Mouse (Mus musculus) midbrain, postnatal 0 days (tissue): ENCODE measurements around the gene Mcm9. TPM values are rescaled to one million over a fixed set of nuclear protein-coding genes. Genes with fewer than 3 reads are reported as not detected.
A peak's percentile ranks its signal among the peaks of the same experiment; 100 is the strongest.

ENCODE experiments used
- ATAC-seq: fragments of 200-750 bp; cut with Nextera tagmentation; 2 replicates; pipeline ENCODE4 v1.8.0; 2017; ENCODE audit warnings: moderate number of reproducible peaks, mild to moderate bottlenecking, moderate TSS enrichment, moderate library complexity; ENCODE audit not compliant: low FRiP score
- DNase-seq: peaks from one replicate; pipeline ENCODE4 v3.0.0-alpha.2; 2015; ENCODE audit warnings: low spot score
- H3K27ac ChIP-seq: fragments of 300-500 bp; sonication (generic); 2 replicates; pipeline ENCODE4 v1.5.1; 2014; ENCODE audit warnings: low read depth, mild to moderate bottlenecking, low read length, mixed read lengths
- H3K27me3 ChIP-seq: fragments of 300-500 bp; sonication (generic); 2 replicates; pipeline ENCODE4 v1.6.1; 2014; ENCODE audit warnings: low read length, control low read depth, mixed read lengths; ENCODE audit not compliant: insufficient read depth
- H3K36me3 ChIP-seq: fragments of 300-500 bp; sonication (generic); 2 replicates; pipeline ENCODE4 v1.6.1; 2014; ENCODE audit warnings: low read length, control low read depth, mixed read lengths; ENCODE audit not compliant: insufficient read depth
- H3K4me1 ChIP-seq: fragments of 300-500 bp; sonication (generic); 2 replicates; pipeline ENCODE4 v1.6.1; 2014; ENCODE audit warnings: mild to moderate bottlenecking, control low read depth, antibody characterized with exemption, low read length, mixed read lengths; ENCODE audit not compliant: insufficient read depth
- H3K4me2 ChIP-seq: fragments of 300-500 bp; sonication (generic); 2 replicates; pipeline ENCODE4 v1.6.1; 2014; ENCODE audit warnings: low read depth, mild to moderate bottlenecking, low read length, mixed read lengths; ENCODE audit not compliant: poor library complexity, severe bottlenecking
- H3K4me3 ChIP-seq: fragments of 300-500 bp; sonication (generic); 2 replicates; pipeline ENCODE4 v1.5.1; 2014; ENCODE audit warnings: low read depth, mild to moderate bottlenecking, low read length, moderate library complexity
- H3K9ac ChIP-seq: fragments of 300-500 bp; sonication (generic); replicated peaks from 2 replicates; pipeline ENCODE4 v1.6.1; 2014; ENCODE audit warnings: mild to moderate bottlenecking, low read length, moderate library complexity, mixed read lengths; ENCODE audit not compliant: poor library complexity, severe bottlenecking
- H3K9me3 ChIP-seq: fragments of 300-500 bp; sonication (generic); 2 replicates; pipeline ENCODE4 v1.6.1; 2016; ENCODE audit warnings: low read length, control low read depth
- CTCF ChIP-seq: IDR thresholded peaks from 2 replicates; pipeline ENCODE4 v1.5.1; 2016; ENCODE audit warnings: antibody characterized with exemption, mild to moderate bottlenecking
- WGBS: fragments of 180-500 bp; shearing (Covaris S2); extraction: QIAGEN DNeasy Blood & Tissue Kit; methylation state at CpG from one replicate; pipeline ENCODE4 v1.1.7; 2014; 5-methylcytosine and 5-hydroxymethylcytosine counted together
- polyA plus RNA-seq: library from polyadenylated mRNA; unstranded; fragments of >200 nt; fragmentation: Nextera tagmentation; extraction: Ambion mirVana; gene quantifications from 2 replicates; pipeline ENCODE4 v1.2.1, GENCODE M21; 2015
- total RNA-seq: library from RNA; depleted of rRNA; stranded (reverse); fragments of >200 nt; gene quantifications from 2 replicates; pipeline ENCODE4 v1.2.3, GENCODE M21; 2014

Mcm9 gene
- total and polyA plus RNA-seq, 2 experiments from 2014 or later: 3.1 to 5.7 TPM

DNA sequence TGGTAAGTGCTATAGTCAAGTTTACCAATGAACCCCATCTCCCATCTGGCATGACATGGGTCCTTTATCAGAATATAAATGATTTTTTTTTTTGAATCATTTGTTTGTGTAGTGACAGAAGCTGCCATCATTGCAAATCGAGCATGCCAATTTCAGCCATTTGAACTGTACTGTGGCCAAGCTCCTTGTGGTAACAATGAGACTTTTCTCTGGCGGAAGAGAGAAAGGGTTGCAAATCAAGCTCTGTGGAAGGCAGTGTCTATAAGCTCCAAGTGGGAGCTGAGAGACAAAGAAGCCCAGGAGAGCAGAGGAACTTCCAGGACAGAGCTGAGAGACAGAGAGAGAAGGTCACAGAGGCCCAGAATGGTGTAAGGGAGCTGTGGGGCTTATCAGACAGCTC is 64.7 kb downstream of the Mcm9 start:
- no peak for ATAC-seq
- WGBS: 64% methylated on average over 2 of the region's 2 CpGs

DNA sequence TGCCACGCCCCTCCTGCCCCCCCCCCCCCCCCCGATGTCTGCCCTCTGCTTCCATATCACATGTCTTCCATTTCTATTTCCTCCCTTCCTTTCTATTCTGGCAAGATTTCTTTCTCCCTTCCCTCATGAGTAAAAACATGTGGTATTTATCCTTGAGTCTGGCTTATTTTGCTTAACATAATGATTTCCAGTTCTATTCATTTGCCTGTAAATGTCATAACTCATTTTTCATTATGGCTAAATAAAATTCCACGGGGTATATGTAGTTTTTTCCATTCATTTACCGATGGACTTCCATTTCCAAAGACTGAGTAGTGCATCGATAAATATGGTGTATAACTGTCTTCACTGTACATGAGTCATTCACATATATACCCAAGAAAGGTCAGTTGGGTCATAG is 68.2 kb downstream of the Mcm9 start:
- H3K4me2 ChIP-seq: no peak overlapping the region
- no peaks in the 10 kb centered on the region for H3K9me3 ChIP-seq
- ATAC-seq: no peak
- H3K9ac ChIP-seq: no peak overlapping the region
- no peak overlapping the region for H3K27ac ChIP-seq
- TF ChIP-seq CTCF: no peak
- WGBS: 96% methylated on average over 5 of the region's 5 CpGs
- no peak for DNase-seq
- no peaks in the 10 kb centered on the region for H3K36me3 ChIP-seq
- no peak overlapping the region for H3K4me3 ChIP-seq
- H3K4me1 ChIP-seq: no peaks in the 10 kb centered on the region
- no peaks in the 10 kb centered on the region for H3K27me3 ChIP-seq

More for the DNA sequence above, 64.7 kb downstream of the Mcm9 start:
- Histone ChIP-seq H3K36me3 (no peaks in the 10 kb centered on the region), H3K4me2 (no peak overlapping the region), H3K9me3 (no peaks in the 10 kb centered on the region), H3K4me1 (no peaks in the 10 kb centered on the region), H3K27me3 (no peaks in the 10 kb centered on the region), H3K9ac (no peak overlapping the region), H3K27ac (no peak overlapping the region), H3K4me3 (no peak overlapping the region)
- no peak for DNase-seq
- TF ChIP-seq CTCF: no peak

GRCm38 (mm10) chr10:53537596-53537995 is 92.6 kb downstream of the Mcm9 start:
- TF ChIP-seq CTCF: no peak
- Histone ChIP-seq H3K4me3 (no peak overlapping the region), H3K9ac (no peak overlapping the region), H3K36me3 (peaks cover 4% of the 10 kb centered on the region; the same call in 1 of the 2 replicates), H3K27ac (no peak overlapping the region), H3K4me1 (no peaks in the 10 kb centered on the region), H3K9me3 (no peaks in the 10 kb centered on the region), H3K4me2 (no peak overlapping the region), H3K27me3 (no peaks in the 10 kb centered on the region)
- DNase-seq (peak; percentile 16), ATAC-seq (no peak)
- 61% methylated on average over 7 of the region's 7 CpGs for WGBS

DNA sequence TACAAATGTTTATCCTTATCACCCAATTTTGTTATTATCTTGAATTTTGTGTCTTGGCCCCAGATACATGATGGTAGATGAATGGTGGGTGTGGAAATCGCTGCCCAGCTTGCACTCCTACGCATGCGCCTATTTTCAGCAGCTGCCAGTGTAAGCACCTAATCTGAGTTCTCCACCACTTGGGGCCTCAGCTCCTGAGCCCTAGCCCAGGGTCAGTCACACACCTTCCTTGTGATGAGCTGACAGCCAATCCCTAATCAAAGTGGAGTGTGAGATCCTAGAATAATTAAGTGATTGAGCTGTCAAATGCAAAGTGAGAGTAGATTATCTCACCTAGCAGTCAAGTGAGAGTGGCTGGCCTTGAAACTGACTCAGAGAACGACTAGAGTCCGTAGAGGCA is 97.9 kb downstream of the Mcm9 start:
- H3K9me3 ChIP-seq: no peaks in the 10 kb centered on the region
- H3K27ac ChIP-seq: no peak overlapping the region

DNA sequence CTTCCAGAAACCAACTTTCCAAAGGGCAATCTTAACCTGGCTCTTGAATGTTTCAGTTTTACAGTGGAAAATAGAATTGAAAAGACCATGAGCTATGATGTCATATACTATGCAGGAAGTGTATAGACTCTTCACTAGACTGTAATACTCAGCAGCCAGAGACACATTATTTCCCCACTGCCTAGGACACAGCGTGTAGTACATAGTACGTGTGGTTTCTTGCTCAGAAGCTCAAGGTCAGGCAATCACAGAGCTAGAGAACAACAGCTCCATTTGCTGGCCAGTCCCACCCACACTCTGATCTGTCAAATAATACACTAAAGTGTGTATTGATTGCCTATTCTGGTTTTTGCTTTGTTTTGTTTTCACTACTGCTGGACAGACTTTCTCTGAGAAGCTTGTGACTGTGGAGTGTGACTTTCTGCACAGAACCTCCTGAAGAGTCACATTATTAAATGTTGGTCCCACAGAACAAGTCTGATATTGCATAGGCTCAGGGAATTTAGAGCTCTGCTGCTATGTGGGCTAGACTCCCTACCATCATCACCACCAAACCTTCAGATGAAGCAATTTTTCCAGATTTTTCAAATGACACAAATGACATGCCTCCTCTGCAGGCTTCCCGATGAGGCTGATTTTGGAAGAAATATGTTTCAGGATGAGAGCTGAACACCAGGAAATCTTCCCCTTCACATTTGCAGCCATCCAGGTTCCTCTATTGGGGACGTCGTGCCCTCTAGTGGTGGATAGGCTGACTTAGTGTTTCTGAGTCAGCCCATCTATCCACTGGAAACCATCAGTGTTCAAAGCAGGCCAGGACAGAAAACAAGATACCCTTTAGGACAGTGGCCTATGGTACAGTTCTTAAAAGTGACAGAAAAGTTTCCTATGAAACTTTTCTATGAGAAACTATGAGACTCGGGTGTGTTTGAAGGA is 102.1 kb downstream of the Mcm9 start:
- Histone ChIP-seq H3K27ac (no peak overlapping the region), H3K4me3 (no peak overlapping the region), H3K9ac (no peak overlapping the region), H3K27me3 (no peaks in the 10 kb centered on the region), H3K4me2 (no peak overlapping the region), H3K36me3 (no peaks in the 10 kb centered on the region), H3K9me3 (no peaks in the 10 kb centered on the region), H3K4me1 (no peaks in the 10 kb centered on the region)
- peak; percentile 91 for TF ChIP-seq CTCF
- 36% methylated on average over 6 of the region's 6 CpGs for WGBS
- ATAC-seq (peak; percentile 84), DNase-seq (peak; percentile 84)

More for the DNA sequence above, 97.9 kb downstream of the Mcm9 start:
- Histone ChIP-seq H3K4me1 (no peaks in the 10 kb centered on the region), H3K27me3 (no peaks in the 10 kb centered on the region), H3K4me3 (no peak overlapping the region), H3K4me2 (no peak overlapping the region), H3K9ac (no peak overlapping the region), H3K36me3 (no peaks in the 10 kb centered on the region; the same call in 1 of the 2 replicates)
- ATAC-seq (no peak), DNase-seq (no peak)
- WGBS: 90% methylated on average over 5 of the region's 5 CpGs
- no peak for TF ChIP-seq CTCF

- no peak for ATAC-seq
- 83% methylated on average over 3 of the region's 3 CpGs for WGBS
- no peaks in the 10 kb centered on the region for H3K27me3 ChIP-seq
- TF ChIP-seq CTCF: no peak
- H3K27ac ChIP-seq: no peak overlapping the region
- no peaks in the 10 kb centered on the region for H3K36me3 ChIP-seq
- no peak overlapping the region for H3K4me3 ChIP-seq
- DNase-seq: no peak
- no peak overlapping the region for H3K9ac ChIP-seq
- no peak overlapping the region for H3K4me2 ChIP-seq
- no peaks in the 10 kb centered on the region for H3K9me3 ChIP-seq
- H3K4me1 ChIP-seq: no peaks in the 10 kb centered on the region
These were observed 102.9 kb downstream of the Mcm9 start for GRCm38 (mm10) chr10:53527344-53527743.
